Mouse (Mus musculus) cerebellum, adult 2 months (tissue): ENCODE results near the gene Tram2.

Experiments
- CTCF ChIP-seq: fragments of 200-500 bp; IDR thresholded peaks from 2 replicates; pipeline ENCODE4 v1.5.1; 2011; ENCODE audit warnings: low read depth, mild to moderate bottlenecking, control low read depth, low read length, moderate library complexity, borderline replicate concordance; ENCODE audit not compliant: insufficient read depth
- POLR2A ChIP-seq: fragments of 200-500 bp; IDR thresholded peaks from 2 replicates; pipeline ENCODE4 v1.6.1; 2011; ENCODE audit warnings: low read length, control low read depth, borderline replicate concordance; ENCODE audit not compliant: insufficient read depth

DNA sequence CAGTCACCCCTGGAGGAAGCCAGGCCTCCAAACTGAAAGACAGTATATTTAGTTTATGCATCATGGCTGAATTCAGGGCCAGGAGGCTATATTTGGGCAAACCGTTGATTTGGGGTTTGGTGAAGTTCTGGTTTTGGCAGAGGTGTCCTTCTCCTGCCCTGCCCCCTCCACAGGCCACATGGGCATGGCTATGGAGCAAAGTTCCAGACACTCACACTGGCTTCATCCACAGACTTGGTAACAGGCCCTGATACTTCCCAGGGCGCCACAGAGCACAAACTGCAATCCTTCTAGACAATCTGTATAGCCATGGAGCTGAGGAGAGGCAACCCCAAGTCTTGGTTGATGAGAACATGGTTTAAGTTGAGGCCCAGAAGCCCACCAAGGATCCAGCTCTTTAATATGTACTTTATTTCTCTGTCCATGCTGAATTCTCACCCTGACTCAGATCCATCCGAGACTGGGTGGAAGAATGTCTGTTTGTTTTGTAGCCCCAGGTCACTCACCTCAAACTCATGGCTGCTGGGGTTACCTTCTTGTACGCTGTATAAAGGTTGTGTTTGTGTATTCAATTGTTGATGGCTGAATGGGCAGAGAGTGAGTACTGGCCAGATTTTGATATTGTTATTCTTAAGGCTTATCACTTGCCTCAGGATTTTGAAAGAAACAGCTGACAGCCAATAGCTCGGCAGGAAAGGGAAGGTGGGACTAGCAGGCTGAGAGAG lies 19.5 kb downstream of the Tram2 start:
- TF ChIP-seq CTCF (no peak), POLR2A (no peak)
